Mouse (Mus musculus) heart, postnatal 0 days (tissue): ENCODE measurements around the gene Clcn7. TPM values are rescaled to one million over a fixed set of nuclear protein-coding genes. Genes with fewer than 3 reads are reported as not detected.

Experiments
- ATAC-seq: fragments of 200-750 bp; cut with Nextera tagmentation; 2 replicates; pipeline ENCODE4 v1.8.0; 2017; ENCODE audit warnings: low read depth, moderate number of reproducible peaks, moderate library complexity; ENCODE audit not compliant: insufficient read depth
- DNase-seq: peaks from one replicate; pipeline ENCODE4 v3.0.0-alpha.2; 2016; ENCODE audit warnings: low spot score
- H3K27ac ChIP-seq: fragments of 300-500 bp; sonication (generic); 2 replicates; pipeline ENCODE4 v1.5.1; 2014; ENCODE audit warnings: low read depth, mild to moderate bottlenecking
- H3K27me3 ChIP-seq: fragments of 300-500 bp; sonication (generic); 2 replicates; pipeline ENCODE4 v1.6.1; 2014; ENCODE audit warnings: low read length, mixed read lengths; ENCODE audit not compliant: control insufficient read depth, insufficient read depth
- H3K36me3 ChIP-seq: fragments of 300-500 bp; sonication (generic); replicated peaks from 2 replicates; pipeline ENCODE4 v1.6.1; 2014; ENCODE audit warnings: low read length, mixed read lengths; ENCODE audit not compliant: control insufficient read depth, insufficient read depth
- H3K4me1 ChIP-seq: fragments of 300-500 bp; sonication (generic); 2 replicates; pipeline ENCODE4 v1.6.1; 2014; ENCODE audit warnings: antibody characterized with exemption; ENCODE audit not compliant: control insufficient read depth, insufficient read depth
- H3K4me2 ChIP-seq: fragments of 300-500 bp; sonication (generic); 2 replicates; pipeline ENCODE4 v1.6.1; 2014; ENCODE audit warnings: low read depth, mild to moderate bottlenecking, low read length, moderate library complexity
- H3K4me3 ChIP-seq: fragments of 300-500 bp; sonication (generic); 2 replicates; pipeline ENCODE4 v1.5.1; 2014; ENCODE audit warnings: low read depth, low read length
- H3K9ac ChIP-seq: fragments of 300-500 bp; sonication (generic); replicated peaks from 2 replicates; pipeline ENCODE4 v1.6.1; 2014; ENCODE audit warnings: low read depth, low read length, mixed read lengths
- H3K9me3 ChIP-seq: fragments of 300-500 bp; sonication (generic); replicated peaks from 2 replicates; pipeline ENCODE4 v1.6.1; 2016; ENCODE audit warnings: low read length; ENCODE audit not compliant: control insufficient read depth
- CTCF ChIP-seq: IDR thresholded peaks from 2 replicates; pipeline ENCODE4 v1.5.1; 2016; ENCODE audit warnings: antibody characterized with exemption, control low read depth, low read depth
- EP300 ChIP-seq: IDR thresholded peaks from 2 replicates; pipeline ENCODE4 v1.6.1; 2016; ENCODE audit warnings: antibody characterized with exemption, low read depth
- WGBS: fragments of 180-500 bp; shearing (Covaris S2); extraction: QIAGEN DNeasy Blood & Tissue Kit; methylation state at CpG from one replicate; pipeline ENCODE4 v1.1.7; 2014; 5-methylcytosine and 5-hydroxymethylcytosine counted together
- polyA plus RNA-seq: library from polyadenylated mRNA; unstranded; fragments of >200 nt; fragmentation: Nextera tagmentation; extraction: Ambion mirVana; gene quantifications from 2 replicates; pipeline ENCODE4 v1.2.1, GENCODE M21; 2015
- total RNA-seq: library from RNA; depleted of rRNA; stranded (reverse); fragments of >200 nt; gene quantifications from 2 replicates; pipeline ENCODE4 v1.2.3, GENCODE M21; 2014; ENCODE audit warnings: low replicate concordance

Clcn7 gene
- total and polyA plus RNA-seq, 2 experiments from 2014 or later = 12.6 to 20.3 TPM

DNA sequence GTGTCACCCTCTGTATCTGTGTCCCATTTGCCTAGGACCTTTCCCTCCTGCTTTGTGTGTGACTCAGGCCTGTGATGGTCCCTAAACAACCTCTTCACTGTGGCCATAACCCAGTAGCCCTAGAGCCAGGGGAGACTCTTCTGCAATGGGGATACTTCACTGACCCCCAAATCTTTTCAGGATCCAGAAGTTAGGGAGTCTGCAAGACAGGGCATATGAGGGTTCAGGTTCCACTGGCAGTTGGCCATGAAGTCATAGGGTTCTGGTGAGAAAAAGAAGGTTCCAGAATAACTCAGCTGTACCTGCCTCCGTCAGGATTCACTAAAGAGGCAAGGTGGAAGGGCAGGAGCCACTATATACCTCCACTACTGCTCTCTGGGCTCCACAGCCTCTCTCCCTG lies 29.0 kb downstream of the Clcn7 start, which contains the start of gene Ccdc154:
Gene Ccdc154, plus strand, starts transcription at position 301 of the 400 bp plus-strand sequence.
- Histone ChIP-seq H3K4me1 (no peaks in the 10 kb centered on the region), H3K4me2 (no peak within 1 kb of the TSS), H3K9ac (no peak within 1 kb of the TSS), H3K27me3 (no peaks in the 10 kb centered on the region), H3K9me3 (no peaks in the 10 kb centered on the region), H3K4me3 (no peak within 1 kb of the TSS), H3K27ac (no peak within 1 kb of the TSS), H3K36me3 (peaks cover 31% of the 10 kb centered on the region)
- ATAC-seq = no peak
- TF ChIP-seq EP300 = no peak
- TF ChIP-seq CTCF = no peak
- no peak for DNase-seq
- WGBS = 100% methylated on average over 1 of the region's 1 CpGs

DNA sequence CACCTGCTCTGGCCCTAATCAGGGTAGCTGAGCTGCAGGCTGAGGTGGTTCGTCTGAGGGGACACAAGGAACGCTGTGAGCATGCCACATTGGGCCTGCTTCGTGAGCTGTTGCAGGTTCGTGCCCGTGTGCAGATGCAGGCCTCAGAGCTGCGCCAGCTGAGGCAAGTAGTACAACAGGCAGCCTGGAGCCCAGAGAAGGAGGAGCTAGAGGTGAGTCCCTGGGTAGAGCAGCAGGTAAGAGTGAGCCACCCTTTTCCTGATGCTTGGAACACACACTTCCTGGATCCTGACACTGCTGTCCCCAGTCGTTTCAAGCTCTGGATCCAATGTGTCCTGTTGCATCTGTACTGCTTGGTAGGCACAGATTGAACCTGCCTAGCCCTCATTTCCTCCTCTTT lies 30.2 kb downstream of the Clcn7 start:
- Histone ChIP-seq H3K27me3 (no peaks in the 10 kb centered on the region), H3K9ac (no peak overlapping the region), H3K4me2 (no peak overlapping the region), H3K4me1 (no peaks in the 10 kb centered on the region), H3K4me3 (no peak overlapping the region), H3K27ac (no peak overlapping the region), H3K9me3 (no peaks in the 10 kb centered on the region), H3K36me3 (peaks cover 28% of the 10 kb centered on the region)
- 77% methylated on average over 7 of the region's 7 CpGs for WGBS
- TF ChIP-seq EP300 (no peak), CTCF (no peak)
- no peak for DNase-seq
- no peak for ATAC-seq

DNA sequence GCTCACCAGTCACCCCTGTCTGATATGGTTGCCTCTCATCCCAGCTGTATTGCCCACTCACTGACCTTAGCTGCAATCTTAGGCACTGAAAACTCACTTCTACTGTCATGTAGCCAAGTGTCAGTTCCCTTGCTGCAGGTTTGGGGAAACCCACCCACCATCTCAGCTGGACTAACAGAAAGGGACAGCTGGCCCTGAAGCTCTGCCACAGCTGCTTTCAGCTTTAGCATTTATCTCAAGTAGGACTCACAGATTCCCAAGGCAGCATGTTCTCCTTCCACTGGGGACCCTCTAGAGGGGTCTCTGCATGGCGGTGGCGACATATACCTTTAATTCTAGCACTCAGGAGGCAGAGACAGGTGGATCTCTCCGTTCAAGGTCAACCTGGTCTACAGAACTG lies 31.6 kb downstream of the Clcn7 start:
- TF ChIP-seq EP300 = no peak
- no peak for TF ChIP-seq CTCF
- ATAC-seq (no peak), DNase-seq (no peak)
- no peak overlapping the region for H3K27ac ChIP-seq
- no peaks in the 10 kb centered on the region for H3K9me3 ChIP-seq
- no peaks in the 10 kb centered on the region for H3K4me1 ChIP-seq
- H3K4me3 ChIP-seq = no peak overlapping the region
- H3K36me3 ChIP-seq = peaks cover 19% of the 10 kb centered on the region; the same call in 1 of the 2 replicates
- WGBS = 81% methylated on average over 3 of the region's 3 CpGs
- no peak overlapping the region for H3K4me2 ChIP-seq
- no peaks in the 10 kb centered on the region for H3K27me3 ChIP-seq
- no peak overlapping the region for H3K9ac ChIP-seq

DNA sequence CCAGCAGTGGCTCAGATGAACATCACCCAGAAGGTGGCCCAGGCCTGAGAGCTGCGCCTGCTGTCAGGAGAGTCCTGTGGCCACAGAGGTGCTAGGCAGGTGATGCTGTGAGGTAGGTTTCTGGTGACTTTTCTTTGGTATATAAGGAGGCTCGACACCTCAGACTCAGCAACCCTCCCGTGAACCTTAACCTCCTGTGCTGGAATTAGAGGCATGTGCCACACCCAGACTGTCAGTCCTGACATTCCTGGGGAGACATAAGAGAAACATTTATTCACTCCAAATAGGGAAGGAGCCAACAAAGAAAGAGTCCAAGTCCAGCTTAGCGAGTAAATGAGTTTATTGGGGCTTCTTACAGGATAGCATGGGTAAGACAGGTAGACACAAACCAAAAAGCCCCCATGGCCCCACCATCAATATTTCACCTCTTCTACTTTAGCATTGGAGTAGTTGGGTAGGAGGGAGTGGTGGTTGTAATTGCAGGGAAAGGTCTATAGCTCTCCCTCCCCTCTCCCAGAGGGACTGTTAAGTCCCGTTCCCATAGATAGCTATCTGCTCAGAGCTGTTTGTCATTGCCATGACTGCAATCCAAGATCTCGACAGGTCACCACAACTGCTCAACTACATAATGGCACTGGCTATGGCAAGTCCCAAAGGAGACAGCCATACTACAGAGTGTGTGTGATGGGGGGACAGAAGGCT lies 32.9 kb downstream of the Clcn7 start:
- no peak overlapping the region for H3K4me2 ChIP-seq
- ATAC-seq (no peak), DNase-seq (no peak)
- H3K4me3 ChIP-seq = no peak overlapping the region
- TF ChIP-seq EP300 (no peak), CTCF (no peak)
- no peak overlapping the region for H3K9ac ChIP-seq
- H3K4me1 ChIP-seq = no peaks in the 10 kb centered on the region
- no peak overlapping the region for H3K27ac ChIP-seq
- peaks cover 6% of the 10 kb centered on the region; the same call in 1 of the 2 replicates for H3K36me3 ChIP-seq
- H3K9me3 ChIP-seq = no peaks in the 10 kb centered on the region
- no peaks in the 10 kb centered on the region for H3K27me3 ChIP-seq
- WGBS = 45% methylated on average over 6 of the region's 6 CpGs

DNA sequence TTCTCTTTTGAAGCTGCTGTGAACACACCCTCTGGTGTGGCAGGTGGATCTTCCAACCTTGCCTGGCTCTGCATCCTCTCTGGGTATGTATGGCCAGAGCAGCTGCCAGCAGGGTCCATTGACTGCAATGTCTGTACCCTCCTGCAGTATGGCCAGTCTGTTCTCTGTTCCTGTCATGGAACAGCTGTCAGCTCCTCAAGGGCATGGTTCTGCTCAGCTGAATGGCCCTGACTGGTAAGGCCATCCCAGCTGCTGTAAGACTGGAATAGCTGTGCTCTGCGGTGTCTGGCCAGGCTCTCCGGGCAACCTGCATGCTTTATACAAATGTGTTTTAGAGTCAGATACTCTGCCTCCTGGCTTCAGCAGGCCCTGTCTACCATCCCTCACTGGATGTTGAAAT lies 36.5 kb downstream of the Clcn7 start:
- WGBS = 55% methylated on average over 2 of the region's 2 CpGs
- Histone ChIP-seq H3K9ac (no peak overlapping the region), H3K4me2 (no peak overlapping the region), H3K27ac (no peak overlapping the region), H3K27me3 (no peaks in the 10 kb centered on the region), H3K36me3 (no peaks in the 10 kb centered on the region), H3K4me3 (no peak overlapping the region), H3K9me3 (no peaks in the 10 kb centered on the region), H3K4me1 (no peaks in the 10 kb centered on the region)
- ATAC-seq = no peak
- TF ChIP-seq EP300 = no peak
- TF ChIP-seq CTCF = no peak
- no peak for DNase-seq

DNA sequence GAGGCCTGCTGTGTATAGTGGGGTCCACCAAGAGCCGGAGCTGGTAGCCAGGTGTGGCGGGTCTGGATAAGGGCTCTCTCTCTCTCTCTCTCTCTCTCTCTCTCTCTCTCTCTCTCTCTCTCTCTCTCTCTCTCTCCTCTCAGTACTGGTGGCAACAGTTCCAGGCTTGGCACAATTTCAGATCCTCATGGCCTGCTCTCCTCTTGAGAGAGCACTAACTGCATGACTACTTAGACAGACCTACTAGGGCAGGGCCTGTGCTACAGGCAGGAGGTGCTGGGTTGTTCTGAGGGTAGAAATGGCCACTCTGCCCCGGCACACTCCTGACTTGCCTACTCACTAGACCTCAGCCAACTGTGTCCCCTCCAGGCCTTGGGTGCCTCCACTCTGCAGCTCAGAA lies 39.4 kb downstream of the Clcn7 start:
- no peak for ATAC-seq
- H3K9me3 ChIP-seq = no peaks in the 10 kb centered on the region
- 0 out of 2 replicates have a peak, but pooled peaks cover 5% of the 10 kb centered on the region for H3K27me3 ChIP-seq
- no peak overlapping the region for H3K4me2 ChIP-seq
- no peak for TF ChIP-seq EP300
- no peak for TF ChIP-seq CTCF
- H3K4me1 ChIP-seq = no peaks in the 10 kb centered on the region
- no peaks in the 10 kb centered on the region for H3K36me3 ChIP-seq
- no peak overlapping the region for H3K9ac ChIP-seq
- H3K27ac ChIP-seq = no peak overlapping the region
- H3K4me3 ChIP-seq = no peak overlapping the region
- DNase-seq = no peak
- WGBS = 55% methylated on average over 3 of the region's 3 CpGs
